Mouse (Mus musculus) T-helper 17 cell (primary cell): ENCODE results near the gene Vpreb1.

Experiments
- in situ Hi-C, 2 experiments: fragments of 300-600 bp; cut with MboI, MseI; formaldehyde crosslinking; loops; 1 replicate in 1 of 2; 2 replicates in 1 of 2; pipeline ENCODE4 v1.15.1; 2025; ENCODE audit warnings: high pct_unique_total_duplicates in 2 of 2

Gene Vpreb1

GRCm38 (mm10) chr16:16870617-16871331 lies at the start of gene Vpreb1, which contains the start of gene Top3b:
TSS of gene Vpreb1 (minus strand) at chr16:16870843.
TSS of gene Top3b (plus strand) at chr16:16870736.
- in situ Hi-C loops = no loop called here

GRCm38 (mm10) chr16:16918441-16919117 lies 47.9 kb upstream of the Vpreb1 start:
- in situ Hi-C loops = no loop called here

DNA sequence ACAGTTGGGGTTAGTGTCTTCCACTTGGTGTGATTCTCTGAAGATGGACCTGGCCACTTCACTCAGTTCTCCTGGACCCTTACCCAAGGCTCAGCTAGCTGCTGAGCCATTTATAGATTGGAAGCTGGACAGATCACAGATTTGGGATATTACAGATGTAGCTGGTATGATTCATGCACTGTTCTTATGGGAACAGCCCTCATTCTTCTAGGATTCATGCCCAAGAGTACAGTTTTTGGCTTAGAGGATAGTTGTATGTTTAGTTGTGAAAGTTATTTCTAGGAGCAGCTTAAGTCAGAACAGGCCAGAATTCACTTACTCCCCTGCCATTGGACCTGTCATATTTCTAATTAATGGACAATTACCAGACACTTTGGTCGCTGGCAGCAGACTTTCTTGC lies 42.8 kb upstream of the Vpreb1 start:
- in situ Hi-C loops = no loop called here

DNA sequence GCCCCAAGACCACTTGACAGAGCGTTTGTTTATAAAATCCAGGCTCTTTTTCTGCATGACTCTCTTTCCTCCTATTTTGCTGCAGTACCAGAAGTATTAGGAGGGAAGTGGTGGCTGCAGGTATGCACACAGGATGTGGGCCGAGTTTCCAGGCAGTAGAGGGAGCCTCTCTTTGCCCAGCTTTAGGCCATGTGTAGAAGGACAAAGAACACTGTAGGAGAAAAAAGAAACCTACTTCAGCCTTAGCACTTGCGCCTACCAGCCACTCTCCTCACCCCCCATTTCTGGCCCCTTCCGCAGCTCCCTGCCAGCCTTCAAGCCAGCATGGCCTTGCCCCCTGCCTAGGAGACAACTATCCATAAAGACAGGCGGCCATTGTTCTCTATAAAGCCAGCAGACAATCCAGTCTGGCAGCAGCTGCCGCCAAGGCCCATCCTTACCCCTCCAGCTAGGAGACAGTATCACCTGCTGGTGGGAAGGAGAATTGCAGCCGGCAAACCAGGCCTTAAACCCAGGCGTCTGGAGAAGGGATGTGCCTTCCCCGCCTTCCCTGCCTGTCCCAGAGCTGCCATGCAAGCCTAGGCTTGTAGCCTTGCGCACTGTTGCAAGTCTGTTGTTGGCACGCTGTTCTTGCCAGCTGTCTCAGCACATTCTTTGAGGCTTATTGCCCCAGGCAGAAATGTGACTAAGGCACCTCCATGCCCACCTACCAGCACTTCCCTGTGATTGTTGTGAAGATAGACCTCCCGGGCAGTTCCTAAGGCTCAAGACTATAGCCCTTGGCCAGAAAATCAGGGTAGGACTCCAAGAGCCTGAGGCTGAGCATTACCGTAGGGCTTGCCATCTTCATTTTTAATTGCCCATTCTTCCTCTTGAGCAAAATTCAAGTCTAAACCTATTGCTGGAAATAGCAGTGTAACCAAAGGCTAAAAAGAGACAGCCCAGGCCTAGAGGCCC lies 41.3 kb upstream of the Vpreb1 start:
- in situ Hi-C loops = no loop called here

GRCm38 (mm10) chr16:16907799-16908198 lies 37.2 kb upstream of the Vpreb1 start:
- in situ Hi-C loops = loop anchor here in 1 of 2 experiments (5.0 kb wide), 2 partner anchors 45 to 325 kb away; partner anchors contain the start of gene Igll1

DNA sequence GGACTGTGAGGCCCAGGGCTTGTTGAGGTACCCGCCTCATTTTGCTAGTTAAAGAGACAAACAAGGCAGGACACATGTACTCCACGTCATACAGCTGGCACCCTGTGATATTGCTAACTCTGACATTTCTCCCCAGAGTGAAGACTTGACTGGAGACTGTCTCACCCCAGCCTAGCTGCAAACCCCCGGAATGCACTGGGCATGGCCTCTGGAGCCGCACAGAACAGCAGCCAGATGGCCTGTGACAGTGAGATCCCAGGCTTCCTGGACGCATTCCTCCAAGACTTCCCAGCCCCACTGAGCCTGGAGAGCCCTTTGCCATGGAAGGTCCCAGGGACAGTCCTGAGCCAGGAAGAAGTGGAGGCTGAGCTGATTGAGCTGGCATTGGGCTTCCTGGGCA lies 32.5 kb upstream of the Vpreb1 start:
- in situ Hi-C loops = no loop called here

GRCm38 (mm10) chr16:16902329-16902728 lies 31.7 kb upstream of the Vpreb1 start:
- in situ Hi-C loops = no loop called here

DNA sequence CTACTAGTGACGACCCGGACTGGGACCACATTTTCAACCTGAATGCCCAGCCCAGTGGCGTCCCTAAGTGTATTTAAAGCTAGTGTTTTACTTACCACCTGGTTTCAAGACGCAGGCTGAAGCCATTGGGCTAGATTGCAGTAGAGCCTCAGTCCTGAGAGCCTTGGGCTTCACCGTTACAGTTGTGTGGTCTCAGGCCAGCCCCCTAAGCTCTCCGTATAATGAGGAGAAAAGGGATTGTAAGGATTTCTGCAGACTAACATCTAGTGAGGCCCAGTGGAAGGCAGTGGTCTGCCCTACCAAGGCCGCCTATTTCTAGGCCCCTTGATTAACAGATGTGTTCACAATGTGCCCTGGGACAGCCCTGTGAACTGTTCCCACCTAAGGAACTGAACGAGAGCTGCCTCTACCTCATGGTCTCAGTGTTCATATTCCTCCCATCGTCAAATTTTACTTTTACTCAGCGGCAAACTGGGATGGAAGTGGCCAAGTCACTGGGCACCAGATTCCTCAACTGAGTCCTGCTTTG lies 26.5 kb upstream of the Vpreb1 start:
- in situ Hi-C loops = loop anchor here in 1 of 2 experiments (10.0 kb wide), 1 partner anchor 308 kb away; the partner anchor contains the start of genes Rimbp3 and Ube2l3

- in situ Hi-C loops = loop anchor here in 1 of 2 experiments (10.0 kb wide), 1 partner anchor 308 kb away; the partner anchor contains the start of genes Rimbp3 and Ube2l3
These were observed 25.9 kb upstream of the Vpreb1 start, which contains the start of gene Ppm1f for GRCm38 (mm10) chr16:16896382-16897055. TSS of gene Ppm1f (plus strand) at chr16:16896469.

DNA sequence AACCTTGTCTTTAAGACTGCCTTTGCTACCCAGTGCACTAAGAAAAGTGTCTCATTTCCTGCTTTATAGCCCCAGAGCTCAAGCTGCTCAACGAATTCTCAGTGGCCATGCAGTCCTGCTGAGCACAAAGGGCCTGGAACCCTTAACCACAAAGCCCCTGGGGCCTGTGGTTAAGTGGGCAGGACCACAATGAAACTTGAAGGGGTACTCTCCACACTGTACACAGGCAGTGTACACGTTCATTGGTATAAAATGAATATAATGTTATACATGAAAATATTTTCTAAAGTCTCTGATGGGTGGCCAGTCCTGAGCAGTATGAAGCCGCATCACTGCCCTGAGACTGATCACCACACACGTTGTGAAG lies 25.4 kb upstream of the Vpreb1 start:
- in situ Hi-C loops = loop anchor here in 1 of 2 experiments (10.0 kb wide), 1 partner anchor 309 kb away; the partner anchor contains the start of genes Rimbp3 and Ube2l3

- in situ Hi-C loops = loop anchor here in 1 of 2 experiments (10.0 kb wide), 1 partner anchor 312 kb away; the partner anchor contains the start of genes Rimbp3 and Ube2l3
These were observed 21.7 kb upstream of the Vpreb1 start for GRCm38 (mm10) chr16:16892366-16892765.

DNA sequence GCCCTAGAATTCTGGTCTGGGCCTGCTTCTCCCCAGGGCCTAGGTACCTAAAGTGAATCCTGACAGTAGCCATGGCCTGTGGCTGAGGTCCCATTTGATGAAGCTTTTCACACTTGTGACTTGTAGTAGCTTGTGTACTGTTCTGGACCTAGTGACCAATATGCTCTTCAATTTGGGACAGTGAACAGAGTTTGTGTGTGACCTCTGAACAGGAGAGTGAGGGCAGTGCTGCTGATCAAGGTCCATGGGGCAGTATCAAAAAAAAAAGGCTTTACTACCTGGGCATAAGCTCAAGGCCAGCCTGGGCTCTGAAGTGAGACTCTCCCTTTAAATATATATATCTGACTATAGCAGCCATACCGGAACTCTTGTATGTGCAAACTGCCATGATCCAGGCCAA lies 17.7 kb upstream of the Vpreb1 start:
- in situ Hi-C loops = no loop called here

- in situ Hi-C loops = no loop called here
These were observed 8.4 kb upstream of the Vpreb1 start for GRCm38 (mm10) chr16:16879025-16879424.

DNA sequence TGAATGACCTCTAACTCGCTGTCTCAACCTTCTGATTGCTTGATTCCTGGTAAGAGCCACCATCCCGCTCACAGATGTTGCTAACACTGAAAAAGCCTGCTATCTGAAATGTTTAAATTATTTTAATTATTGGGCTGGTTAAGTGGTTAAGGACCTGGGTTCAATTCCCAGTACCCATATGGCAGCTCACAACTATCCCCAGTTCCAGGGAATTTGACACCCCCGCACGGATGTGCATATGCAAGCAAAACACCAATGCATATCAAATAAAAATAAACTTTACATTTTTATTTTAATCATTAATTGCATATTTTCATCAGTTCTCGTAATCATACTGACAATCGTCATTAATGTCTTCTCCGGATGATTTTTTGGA lies 414 bp downstream of the Vpreb1 start:
- in situ Hi-C loops = no loop called here

DNA sequence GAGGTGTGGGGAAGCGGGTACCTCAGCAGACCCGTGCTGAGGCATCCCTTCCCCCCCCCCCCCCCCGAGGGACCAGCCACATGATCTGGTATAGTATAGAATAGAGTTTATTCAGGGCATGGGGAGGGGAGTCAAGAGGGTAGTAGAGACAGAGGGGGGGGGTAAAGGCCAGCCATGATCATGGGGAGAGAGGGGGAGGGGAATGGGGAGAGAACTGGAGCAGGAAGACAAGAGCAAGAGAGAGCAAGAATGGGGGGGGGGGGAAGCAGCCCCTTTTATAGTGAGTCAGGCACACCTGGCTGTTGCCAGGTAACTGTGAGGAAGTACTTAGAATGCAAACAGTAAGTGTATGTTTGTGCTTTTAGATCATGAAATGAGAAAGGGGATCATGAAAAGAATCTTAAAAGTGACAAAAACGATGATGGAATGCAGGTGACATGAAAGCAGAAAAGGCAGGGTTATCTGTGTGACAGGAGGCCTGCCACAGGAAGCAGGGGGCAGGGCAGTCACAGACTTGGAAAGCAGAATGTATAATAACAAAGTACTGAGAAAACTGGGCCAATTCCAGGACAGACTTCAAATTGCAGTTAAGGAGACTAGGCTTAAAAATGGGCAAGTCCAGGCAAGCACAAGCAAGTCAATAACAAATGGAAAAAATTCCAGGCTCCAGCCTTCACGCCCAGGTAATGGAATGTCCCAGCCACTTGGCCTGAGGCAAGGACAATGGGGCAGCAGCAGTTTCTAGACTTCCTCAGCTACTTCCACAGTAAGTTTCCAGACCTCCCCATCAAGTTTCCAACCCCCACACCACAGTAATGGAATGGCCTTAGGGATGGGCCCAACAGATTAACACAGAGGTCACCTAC lies 4.7 kb downstream of the Vpreb1 start:
- in situ Hi-C loops = no loop called here

- in situ Hi-C loops = no loop called here
These were observed 5.4 kb downstream of the Vpreb1 start for GRCm38 (mm10) chr16:16865217-16865616.

- in situ Hi-C loops = loop anchor here in 1 of 2 experiments (5.0 kb wide), 1 partner anchor 43 kb away; no protein-coding TSS in a partner anchor
These were observed 6.7 kb downstream of the Vpreb1 start, which contains the start of gene Igll1 for GRCm38 (mm10) chr16:16863978-16864377. TSS of gene Igll1 (minus strand) at chr16:16863985.

GRCm38 (mm10) chr16:16862288-16862687 lies 8.4 kb downstream of the Vpreb1 start:
- in situ Hi-C loops = loop anchor here in 1 of 2 experiments (5.0 kb wide), 1 partner anchor 45 kb away; no protein-coding TSS in a partner anchor

- in situ Hi-C loops = no loop called here
These were observed 13.7 kb downstream of the Vpreb1 start for GRCm38 (mm10) chr16:16856731-16857476.
